Mouse (Mus musculus) natural killer cell, adult 2 months (primary cell): ENCODE measurements around the gene Topbp1.
"Not testable (repeated sequence)": the region's sequence is repeated elsewhere in the genome, so short reads cannot be mapped to it uniquely, and the experiment has no call there.

Source experiments
- DNase-seq, 2 experiments: peaks; one replicate each; pipeline ENCODE4 v3.0.0; 2022; ENCODE audit warnings: low spot score in 2 of 2

The Topbp1 gene

GRCm38 (mm10) chr9:103348791-103349190, 43.8 kb downstream of the Topbp1 start:
- no peak for DNase-seq

- not testable (repeated sequence) for DNase-seq
These were observed 48.7 kb downstream of the Topbp1 start for GRCm38 (mm10) chr9:103353500-103354260.

GRCm38 (mm10) chr9:103357893-103358292, 52.9 kb downstream of the Topbp1 start:
- DNase-seq, result no peak

- DNase-seq, result no peak
These were observed 53.5 kb downstream of the Topbp1 start for GRCm38 (mm10) chr9:103358545-103358944.

- DNase-seq, result no peak
These were observed 55.6 kb downstream of the Topbp1 start for GRCm38 (mm10) chr9:103360642-103361041.

- no peak for DNase-seq
These were observed 58.1 kb downstream of the Topbp1 start for GRCm38 (mm10) chr9:103363088-103363487.

- peak in 1 of 2 experiments; percentile 3 for DNase-seq
These were observed 58.9 kb downstream of the Topbp1 start for GRCm38 (mm10) chr9:103363730-103364417.

GRCm38 (mm10) chr9:103364601-103365289, 59.7 kb downstream of the Topbp1 start:
- DNase-seq, result peak; percentile 42 to 69

- peak; percentile 100 for DNase-seq
These were observed 60.6 kb downstream of the Topbp1 start, which contains the start of gene Cdv3 for GRCm38 (mm10) chr9:103365290-103366247. Gene Cdv3, minus strand, starts transcription at chr9:103365840.

GRCm38 (mm10) chr9:103366356-103366755, 61.3 kb downstream of the Topbp1 start:
- no peak for DNase-seq

GRCm38 (mm10) chr9:103369951-103370350, 64.9 kb downstream of the Topbp1 start:
- DNase-seq, result no peak

GRCm38 (mm10) chr9:103372271-103373010, 67.4 kb downstream of the Topbp1 start:
- no peak for DNase-seq

- DNase-seq, result no peak
These were observed 71.6 kb downstream of the Topbp1 start for GRCm38 (mm10) chr9:103376346-103377320.

GRCm38 (mm10) chr9:103378686-103379085, 73.7 kb downstream of the Topbp1 start:
- no peak for DNase-seq

- no peak for DNase-seq
These were observed 74.2 kb downstream of the Topbp1 start for GRCm38 (mm10) chr9:103379199-103379598.

- no peak for DNase-seq
These were observed 75.6 kb downstream of the Topbp1 start for GRCm38 (mm10) chr9:103380566-103380965.

GRCm38 (mm10) chr9:103382989-103383388, 78.0 kb downstream of the Topbp1 start:
- DNase-seq, result no peak

- no peak for DNase-seq
These were observed 78.6 kb downstream of the Topbp1 start for GRCm38 (mm10) chr9:103383576-103383975.

GRCm38 (mm10) chr9:103384141-103384796, 79.3 kb downstream of the Topbp1 start:
- no peak for DNase-seq
